Mouse (Mus musculus): ENCODE results near the gene Myo16. TPM values are rescaled to one million over a fixed set of nuclear protein-coding genes. Genes with fewer than 3 reads are reported as not detected.

Myo16 gene
- polyA plus RNA-seq, 1 experiment from 2014 or later = 0.89 TPM

DNA sequence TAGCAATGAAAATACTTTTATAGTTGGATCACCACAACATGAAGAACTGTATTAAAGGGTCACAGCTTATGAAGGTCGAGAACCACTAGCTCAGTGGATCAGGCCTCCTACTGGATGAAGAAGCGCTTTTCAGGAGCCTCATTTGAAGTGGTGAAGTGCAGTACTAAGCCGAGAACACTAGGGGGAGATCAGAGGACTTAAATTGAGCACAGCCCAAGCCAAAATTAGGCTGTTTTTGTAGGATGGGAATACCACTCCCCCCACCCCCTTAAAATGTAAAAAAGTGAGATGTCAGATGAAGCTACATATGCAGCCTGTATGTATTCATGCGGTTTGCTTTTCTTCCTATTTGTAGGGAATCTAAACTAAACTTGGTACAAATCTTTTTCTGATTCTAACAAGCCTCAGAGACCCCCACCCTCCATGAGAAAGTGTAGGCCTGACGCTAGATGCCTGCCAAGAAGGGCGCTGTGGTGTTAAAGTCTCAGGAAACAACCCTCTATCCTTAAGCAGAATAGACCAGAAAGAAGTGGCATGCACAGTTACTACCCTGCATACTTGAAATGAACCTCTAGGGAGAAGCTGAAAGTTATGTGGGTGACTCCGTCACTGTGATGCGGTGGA lies 77.1 kb downstream of the Myo16 start:
- Histone ChIP-seq H3K36me3 (ENCODE audit: control insufficient read depth, insufficient read depth, low read length) (no peaks in the 10 kb centered on the region), H3K9ac (ENCODE audit: low read depth, low read length) (no peak overlapping the region), H3K4me2 (ENCODE audit: low read depth, low read length) (no peak overlapping the region), H3K9me3 (ENCODE audit: control insufficient read depth, low read length) (no peaks in the 10 kb centered on the region), H3K27me3 (replicated peaks; ENCODE audit: control insufficient read depth, insufficient read depth, low read length) (no peaks in the 10 kb centered on the region), H3K4me3 (ENCODE audit: low read depth, low read length) (no peak overlapping the region), H3K4me1 (ENCODE audit: control insufficient read depth, insufficient read depth, low read length) (no peaks in the 10 kb centered on the region), H3K27ac (replicated peaks; ENCODE audit: low read depth, low read length) (no peak overlapping the region)
- WGBS = 54% methylated on average over 8 of the region's 8 CpGs
- DNase-seq (ENCODE audit: low spot score) (peak; percentile 75), ATAC-seq (ENCODE audit: low read depth) (no peak)

DNA sequence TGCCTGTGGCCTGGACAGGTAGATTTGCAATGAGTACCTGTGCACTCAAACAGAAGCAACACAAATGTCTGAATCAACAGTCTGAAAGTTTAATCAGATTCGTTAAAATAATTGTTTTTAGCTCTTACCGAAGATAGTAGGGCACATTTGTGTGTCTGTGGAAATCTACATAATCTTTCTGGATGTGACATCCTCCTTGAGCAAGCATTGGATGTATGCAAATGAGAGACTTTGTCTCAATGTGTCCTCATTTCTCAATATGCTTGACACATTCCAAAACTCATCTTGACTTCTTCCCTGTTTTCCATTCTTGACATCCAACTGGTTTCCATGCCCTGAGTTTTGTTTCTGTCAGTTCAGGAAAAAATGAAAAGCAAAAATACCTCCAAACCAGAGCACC lies 80.8 kb downstream of the Myo16 start:
- no peaks in the 10 kb centered on the region for H3K9me3 ChIP-seq (ENCODE audit: control insufficient read depth, low read length)
- no peak overlapping the region for H3K27ac ChIP-seq (replicated peaks; ENCODE audit: low read depth, low read length)
- no peak overlapping the region for H3K4me3 ChIP-seq (ENCODE audit: low read depth, low read length)
- WGBS = 83% methylated on average over 2 of the region's 2 CpGs
- ATAC-seq (ENCODE audit: low read depth) (no peak), DNase-seq (ENCODE audit: low spot score) (no peak)
- H3K4me1 ChIP-seq (ENCODE audit: control insufficient read depth, insufficient read depth, low read length) = no peaks in the 10 kb centered on the region
- no peak overlapping the region for H3K4me2 ChIP-seq (ENCODE audit: low read depth, low read length)
- H3K9ac ChIP-seq (ENCODE audit: low read depth, low read length) = no peak overlapping the region
- no peaks in the 10 kb centered on the region for H3K36me3 ChIP-seq (ENCODE audit: control insufficient read depth, insufficient read depth, low read length)
- no peaks in the 10 kb centered on the region for H3K27me3 ChIP-seq (replicated peaks; ENCODE audit: control insufficient read depth, insufficient read depth, low read length)

DNA sequence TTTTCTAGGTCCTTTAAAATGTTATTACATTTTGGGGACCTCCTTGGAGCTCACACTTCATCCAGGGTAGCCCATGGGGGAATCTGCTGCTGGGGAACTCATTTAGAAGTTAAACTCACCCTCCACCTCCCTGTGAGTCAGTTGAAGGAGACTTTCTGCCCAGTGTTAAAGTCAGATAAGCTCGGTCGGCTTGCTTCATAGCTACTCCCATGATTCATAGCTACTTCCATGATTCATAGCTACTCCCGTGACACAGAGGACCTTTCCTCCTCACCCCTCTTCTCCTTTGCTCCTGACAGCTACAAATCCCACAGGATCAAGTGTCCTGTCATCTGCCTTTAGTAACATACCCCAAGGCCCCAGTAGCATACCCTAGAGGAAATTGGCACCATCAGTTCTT lies 89.6 kb downstream of the Myo16 start:
- 73% methylated on average over 3 of the region's 3 CpGs for WGBS
- no peak overlapping the region for H3K27ac ChIP-seq (replicated peaks; ENCODE audit: low read depth, low read length)
- H3K4me3 ChIP-seq (ENCODE audit: low read depth, low read length) = no peak overlapping the region
- DNase-seq (ENCODE audit: low spot score) (no peak), ATAC-seq (ENCODE audit: low read depth) (no peak)
- H3K9me3 ChIP-seq (ENCODE audit: control insufficient read depth, low read length) = no peaks in the 10 kb centered on the region
- H3K9ac ChIP-seq (ENCODE audit: low read depth, low read length) = no peak overlapping the region
- no peak overlapping the region for H3K4me2 ChIP-seq (ENCODE audit: low read depth, low read length)
- H3K4me1 ChIP-seq (ENCODE audit: control insufficient read depth, insufficient read depth, low read length) = no peaks in the 10 kb centered on the region
- no peaks in the 10 kb centered on the region for H3K27me3 ChIP-seq (replicated peaks; ENCODE audit: control insufficient read depth, insufficient read depth, low read length)
- no peaks in the 10 kb centered on the region for H3K36me3 ChIP-seq (ENCODE audit: control insufficient read depth, insufficient read depth, low read length)

DNA sequence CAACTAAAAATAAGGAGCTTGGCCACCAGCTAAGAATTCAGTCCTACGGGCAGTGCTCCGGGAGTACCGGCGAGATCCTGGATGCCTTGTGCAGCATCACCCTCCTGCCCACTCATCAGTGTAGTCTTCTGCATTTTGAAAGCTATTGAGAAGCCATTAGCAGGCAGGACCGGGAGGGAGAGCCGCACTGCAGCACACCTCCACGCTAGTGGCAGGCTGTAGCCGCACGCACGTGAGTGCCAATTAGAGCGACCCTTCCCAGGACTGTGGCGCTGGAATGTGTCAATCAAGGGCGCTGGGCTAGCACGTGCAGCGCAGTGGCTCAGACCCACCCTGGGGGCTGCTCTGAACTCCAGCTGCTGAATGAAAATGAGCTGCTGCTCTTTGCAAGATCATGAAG lies 95.4 kb downstream of the Myo16 start:
- Histone ChIP-seq H3K9me3 (ENCODE audit: control insufficient read depth, low read length) (no peaks in the 10 kb centered on the region), H3K36me3 (ENCODE audit: control insufficient read depth, insufficient read depth, low read length) (no peaks in the 10 kb centered on the region), H3K27ac (replicated peaks; ENCODE audit: low read depth, low read length) (no peak overlapping the region), H3K4me3 (ENCODE audit: low read depth, low read length) (no peak overlapping the region), H3K27me3 (replicated peaks; ENCODE audit: control insufficient read depth, insufficient read depth, low read length) (peaks cover 4% of the 10 kb centered on the region; the same call in 1 of the 2 replicates), H3K9ac (ENCODE audit: low read depth, low read length) (no peak overlapping the region), H3K4me1 (ENCODE audit: control insufficient read depth, insufficient read depth, low read length) (no peaks in the 10 kb centered on the region), H3K4me2 (ENCODE audit: low read depth, low read length) (no peak overlapping the region; the same call in 1 of the 2 replicates)
- ATAC-seq (ENCODE audit: low read depth) (0 out of 2 replicates have a peak, but pooled peaks have one; percentile 57), DNase-seq (ENCODE audit: low spot score) (peak; percentile 20)
- 2% methylated on average over 15 of the region's 15 CpGs for WGBS

DNA sequence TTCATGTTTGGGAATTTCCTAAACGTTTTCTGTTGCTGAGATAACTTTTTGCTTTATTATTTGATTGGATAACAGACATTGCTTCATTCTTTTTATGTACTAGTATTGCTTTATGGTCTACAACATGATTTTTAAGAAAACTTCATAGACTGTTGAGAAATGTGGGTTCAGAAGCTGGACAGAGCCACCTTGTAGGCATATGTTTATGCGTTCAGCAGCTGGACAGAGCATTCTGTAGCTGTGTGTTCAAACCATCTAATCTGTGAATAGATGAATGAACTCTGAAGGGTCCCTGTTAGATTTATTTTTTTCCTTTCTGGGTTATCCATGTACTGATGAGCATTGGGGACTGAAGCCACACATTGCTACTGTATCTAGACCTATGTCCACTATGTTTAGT lies 102.0 kb downstream of the Myo16 start:
- Histone ChIP-seq H3K27ac (replicated peaks; ENCODE audit: low read depth, low read length) (no peak overlapping the region), H3K9ac (ENCODE audit: low read depth, low read length) (no peak overlapping the region), H3K27me3 (replicated peaks; ENCODE audit: control insufficient read depth, insufficient read depth, low read length) (no peaks in the 10 kb centered on the region), H3K36me3 (ENCODE audit: control insufficient read depth, insufficient read depth, low read length) (no peaks in the 10 kb centered on the region), H3K4me2 (ENCODE audit: low read depth, low read length) (no peak overlapping the region), H3K4me3 (ENCODE audit: low read depth, low read length) (no peak overlapping the region), H3K9me3 (ENCODE audit: control insufficient read depth, low read length) (no peaks in the 10 kb centered on the region), H3K4me1 (ENCODE audit: control insufficient read depth, insufficient read depth, low read length) (no peaks in the 10 kb centered on the region)
- ATAC-seq (ENCODE audit: low read depth) (no peak), DNase-seq (ENCODE audit: low spot score) (peak; percentile 70)
- WGBS = 58% methylated on average over 2 of the region's 2 CpGs

DNA sequence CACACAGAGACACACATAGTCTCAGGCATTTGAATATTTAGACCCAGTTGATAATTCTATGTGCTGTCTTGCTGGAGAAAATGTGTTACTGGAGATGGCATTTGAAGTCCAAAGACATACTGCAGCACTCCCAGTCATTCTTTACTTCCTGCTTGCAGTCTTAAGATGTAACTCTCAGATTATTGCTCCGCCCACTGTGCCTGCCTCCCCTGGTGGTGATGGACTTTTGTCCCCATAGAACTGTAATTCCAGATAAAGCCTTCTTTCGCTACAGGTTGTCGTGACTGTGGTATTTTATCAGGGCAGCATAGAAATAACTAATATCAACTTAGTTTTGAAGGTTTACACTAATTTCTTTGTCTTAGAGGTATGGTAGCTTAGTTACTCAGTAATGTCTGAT lies 102.9 kb downstream of the Myo16 start:
- H3K4me2 ChIP-seq (ENCODE audit: low read depth, low read length) = no peak overlapping the region
- H3K4me1 ChIP-seq (ENCODE audit: control insufficient read depth, insufficient read depth, low read length) = no peaks in the 10 kb centered on the region
- no peaks in the 10 kb centered on the region for H3K27me3 ChIP-seq (replicated peaks; ENCODE audit: control insufficient read depth, insufficient read depth, low read length)
- no peaks in the 10 kb centered on the region for H3K36me3 ChIP-seq (ENCODE audit: control insufficient read depth, insufficient read depth, low read length)
- DNase-seq (ENCODE audit: low spot score) (no peak), ATAC-seq (ENCODE audit: low read depth) (no peak)
- no peak overlapping the region for H3K9ac ChIP-seq (ENCODE audit: low read depth, low read length)
- no peak overlapping the region for H3K4me3 ChIP-seq (ENCODE audit: low read depth, low read length)
- WGBS = 88% methylated on average over 3 of the region's 3 CpGs
- no peaks in the 10 kb centered on the region for H3K9me3 ChIP-seq (ENCODE audit: control insufficient read depth, low read length)
- no peak overlapping the region for H3K27ac ChIP-seq (replicated peaks; ENCODE audit: low read depth, low read length)

DNA sequence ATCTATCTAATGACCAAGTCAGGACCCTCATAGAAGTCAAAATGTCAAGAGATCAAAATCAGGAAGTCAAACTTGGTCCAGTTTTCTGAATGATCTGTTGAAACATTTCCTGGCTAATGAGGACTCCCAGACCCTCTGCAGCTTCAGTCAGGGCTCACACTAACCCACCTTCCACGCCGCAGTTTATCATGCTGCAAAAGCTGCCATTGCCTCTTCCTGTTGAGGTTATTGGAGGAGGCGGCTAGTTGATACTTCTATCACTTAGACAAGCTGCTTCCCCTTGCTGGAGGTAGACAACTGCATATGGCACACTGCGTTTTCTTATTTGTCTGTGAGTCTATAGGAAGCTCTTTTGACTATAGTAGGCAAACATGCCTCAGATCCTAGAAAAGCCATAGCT lies 116.4 kb downstream of the Myo16 start:
- WGBS = 84% methylated on average over 4 of the region's 4 CpGs
- H3K9me3 ChIP-seq (ENCODE audit: control insufficient read depth, low read length) = no peaks in the 10 kb centered on the region
- no peak for ATAC-seq (ENCODE audit: low read depth)
- H3K4me3 ChIP-seq (ENCODE audit: low read depth, low read length) = no peak overlapping the region
- H3K4me1 ChIP-seq (ENCODE audit: control insufficient read depth, insufficient read depth, low read length) = no peaks in the 10 kb centered on the region
- no peaks in the 10 kb centered on the region for H3K27me3 ChIP-seq (replicated peaks; ENCODE audit: control insufficient read depth, insufficient read depth, low read length)
- no peak overlapping the region for H3K9ac ChIP-seq (ENCODE audit: low read depth, low read length)
- H3K4me2 ChIP-seq (ENCODE audit: low read depth, low read length) = no peak overlapping the region
- no peak for DNase-seq (ENCODE audit: low spot score)
- no peak overlapping the region for H3K27ac ChIP-seq (replicated peaks; ENCODE audit: low read depth, low read length)
- H3K36me3 ChIP-seq (ENCODE audit: control insufficient read depth, insufficient read depth, low read length) = no peaks in the 10 kb centered on the region

DNA sequence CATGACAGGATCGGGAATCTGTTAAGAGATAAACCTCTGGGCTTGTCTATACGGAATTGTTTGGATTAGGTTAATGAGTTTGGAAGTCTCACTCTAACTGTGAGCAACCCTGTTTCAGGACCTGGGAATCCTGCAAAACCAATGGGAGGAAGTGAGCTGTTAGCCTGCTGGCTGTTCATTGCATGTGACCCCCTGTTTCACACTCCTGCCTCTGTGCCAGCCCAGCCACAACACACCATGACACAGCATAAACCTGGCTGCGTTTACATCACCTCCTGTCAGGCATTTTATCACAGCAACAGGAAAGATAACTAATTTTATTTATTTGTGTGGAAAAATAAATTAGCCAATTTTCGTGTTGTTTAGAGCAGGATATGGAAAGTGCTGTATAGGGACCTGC lies 138.9 kb downstream of the Myo16 start:
- Histone ChIP-seq H3K27ac (replicated peaks; ENCODE audit: low read depth, low read length) (no peak overlapping the region), H3K4me2 (ENCODE audit: low read depth, low read length) (no peak overlapping the region), H3K4me1 (ENCODE audit: control insufficient read depth, insufficient read depth, low read length) (no peaks in the 10 kb centered on the region), H3K4me3 (ENCODE audit: low read depth, low read length) (no peak overlapping the region), H3K27me3 (replicated peaks; ENCODE audit: control insufficient read depth, insufficient read depth, low read length) (no peaks in the 10 kb centered on the region), H3K9me3 (ENCODE audit: control insufficient read depth, low read length) (no peaks in the 10 kb centered on the region), H3K9ac (ENCODE audit: low read depth, low read length) (no peak overlapping the region), H3K36me3 (ENCODE audit: control insufficient read depth, insufficient read depth, low read length) (no peaks in the 10 kb centered on the region)
- DNase-seq (ENCODE audit: low spot score) = no peak
- WGBS = 61% methylated on average over 4 of the region's 4 CpGs
- ATAC-seq (ENCODE audit: low read depth) = no peak

DNA sequence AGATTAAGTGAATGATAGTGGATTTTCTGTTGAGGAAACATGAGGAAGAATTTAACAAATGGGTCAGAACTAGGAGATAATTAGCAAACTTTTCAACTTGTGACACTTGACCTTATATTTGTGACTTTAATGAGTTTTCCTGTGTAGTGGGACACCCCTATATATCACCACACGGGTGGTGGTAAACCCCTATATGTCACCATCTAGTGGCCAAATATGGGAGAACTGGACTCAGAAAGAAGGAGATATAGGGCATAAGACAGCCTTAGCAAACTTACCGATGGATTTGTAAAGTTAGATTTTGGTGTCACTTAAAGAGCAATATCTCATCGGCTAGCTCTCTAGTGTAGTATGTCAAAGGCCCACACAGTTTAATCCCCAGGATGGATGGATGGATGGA lies 147.1 kb downstream of the Myo16 start:
- Histone ChIP-seq H3K27me3 (replicated peaks; ENCODE audit: control insufficient read depth, insufficient read depth, low read length) (no peaks in the 10 kb centered on the region; the same call in 1 of the 2 replicates), H3K4me1 (ENCODE audit: control insufficient read depth, insufficient read depth, low read length) (no peaks in the 10 kb centered on the region), H3K4me2 (ENCODE audit: low read depth, low read length) (no peak overlapping the region), H3K9me3 (ENCODE audit: control insufficient read depth, low read length) (no peaks in the 10 kb centered on the region), H3K9ac (ENCODE audit: low read depth, low read length) (no peak overlapping the region), H3K36me3 (ENCODE audit: control insufficient read depth, insufficient read depth, low read length) (no peaks in the 10 kb centered on the region), H3K27ac (replicated peaks; ENCODE audit: low read depth, low read length) (no peak overlapping the region), H3K4me3 (ENCODE audit: low read depth, low read length) (no peak overlapping the region)
- WGBS = 49% methylated on average over 3 of the region's 3 CpGs
- DNase-seq (ENCODE audit: low spot score) = no peak
- ATAC-seq (ENCODE audit: low read depth) = no peak
